Mouse (Mus musculus) limb, embryonic 14.5 days (tissue): Measurements from ENCODE around the gene Pxdc1. TPM values are rescaled to one million over a fixed set of nuclear protein-coding genes. Genes with fewer than 3 reads are reported as not detected.

Source experiments
- ATAC-seq: fragments of 200-750 bp; cut with Nextera tagmentation; 2 replicates; pipeline ENCODE4 v1.8.0; 2017; ENCODE audit warnings: low read depth, moderate number of reproducible peaks, moderate TSS enrichment; ENCODE audit not compliant: low FRiP score
- DNase-seq: peaks from one replicate; pipeline ENCODE4 v3.0.0-alpha.2; 2015; ENCODE audit warnings: low spot score
- H3K27ac ChIP-seq: fragments of 300-500 bp; sonication (generic); replicated peaks from 2 replicates; pipeline ENCODE4 v1.5.1; 2014; ENCODE audit warnings: low read depth, mild to moderate bottlenecking, low read length, moderate library complexity, mixed read lengths
- H3K27me3 ChIP-seq: fragments of 300-500 bp; sonication (generic); 2 replicates; pipeline ENCODE4 v1.6.1; 2014; ENCODE audit warnings: low read length, mixed read lengths; ENCODE audit not compliant: control insufficient read depth, insufficient read depth
- H3K36me3 ChIP-seq: fragments of 300-500 bp; sonication (generic); 2 replicates; pipeline ENCODE4 v1.6.1; 2014; ENCODE audit warnings: mild to moderate bottlenecking, low read length, moderate library complexity, mixed read lengths; ENCODE audit not compliant: control insufficient read depth, insufficient read depth
- H3K4me1 ChIP-seq: fragments of 300-500 bp; sonication (generic); 2 replicates; pipeline ENCODE4 v1.6.1; 2014; ENCODE audit warnings: antibody characterized with exemption, low read length, mixed read lengths; ENCODE audit not compliant: control insufficient read depth, insufficient read depth
- H3K4me2 ChIP-seq: fragments of 300-500 bp; sonication (generic); replicated peaks from 2 replicates; pipeline ENCODE4 v1.6.1; 2014; ENCODE audit warnings: low read depth, mild to moderate bottlenecking, low read length, moderate library complexity; ENCODE audit not compliant: severe bottlenecking
- H3K4me3 ChIP-seq: fragments of 300-500 bp; sonication (generic); replicated peaks from 2 replicates; pipeline ENCODE4 v1.5.1; 2014; ENCODE audit warnings: low read length
- H3K9ac ChIP-seq: fragments of 300-500 bp; sonication (generic); 2 replicates; pipeline ENCODE4 v1.6.1; 2014; ENCODE audit warnings: mild to moderate bottlenecking, low read depth, low read length, moderate library complexity; ENCODE audit not compliant: severe bottlenecking
- H3K9me3 ChIP-seq: fragments of 300-500 bp; sonication (generic); 2 replicates; pipeline ENCODE4 v1.6.1; 2016; ENCODE audit warnings: low read length; ENCODE audit not compliant: control insufficient read depth
- POLR2A ChIP-seq: fragments of 200-500 bp; IDR thresholded peaks from 2 replicates; pipeline ENCODE4 v1.8.0; 2012; ENCODE audit warnings: inconsistent platforms, mild to moderate bottlenecking, moderate library complexity, borderline replicate concordance; ENCODE audit not compliant: insufficient read depth, insufficient read length; ENCODE audit errors: extremely low read depth
- WGBS: fragments of 180-500 bp; shearing (Covaris S2); extraction: QIAGEN DNeasy Blood & Tissue Kit; methylation state at CpG from one replicate; pipeline ENCODE4 v1.1.7; 2014; 5-methylcytosine and 5-hydroxymethylcytosine counted together
- polyA plus RNA-seq, 2 experiments: library from polyadenylated mRNA; depleted of rRNA in 1 of 2; stranded (reverse) in 1 of 2; unstranded in 1 of 2; fragments of >200 nt; fragmentation: Nextera tagmentation in 1 of 2; extraction: Ambion mirVana in 1 of 2; gene quantifications; 2 replicates each; pipeline versions ENCODE4 v1.2.1 to v1.2.3; 2012 to 2014

Pxdc1 gene
- polyA plus RNA-seq, 2 experiments = 24.0 to 27.7 TPM

DNA sequence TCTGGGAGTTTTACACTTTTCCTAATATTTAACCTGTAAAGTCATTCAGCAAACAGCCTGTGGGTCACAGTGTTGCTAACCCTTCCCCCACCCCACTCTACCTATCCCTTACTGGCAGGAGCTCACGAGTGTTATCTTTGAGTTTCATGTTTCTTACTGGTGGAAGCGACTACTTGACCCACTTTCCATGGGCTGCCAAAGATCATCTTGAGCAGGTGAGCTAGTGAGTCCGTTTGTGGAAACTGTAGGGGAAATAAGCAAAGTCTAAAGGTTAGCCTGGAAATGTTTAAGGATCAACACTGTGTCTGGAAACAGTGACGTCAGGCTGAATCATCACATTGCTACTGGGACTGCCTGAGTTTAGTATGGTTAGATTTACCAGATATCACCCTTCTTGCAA, 6.2 kb upstream of the Pxdc1 start:
- no peaks in the 10 kb centered on the region for H3K4me1 ChIP-seq
- H3K27ac ChIP-seq = no peak overlapping the region
- no peaks in the 10 kb centered on the region for H3K27me3 ChIP-seq
- H3K36me3 ChIP-seq = no peaks in the 10 kb centered on the region
- no peak overlapping the region for H3K4me3 ChIP-seq
- H3K9ac ChIP-seq = no peak overlapping the region
- TF ChIP-seq POLR2A = no peak
- no peak overlapping the region for H3K4me2 ChIP-seq
- no peak for ATAC-seq
- WGBS = 59% methylated on average over 4 of the region's 4 CpGs
- DNase-seq = no peak
- H3K9me3 ChIP-seq = no peaks in the 10 kb centered on the region

DNA sequence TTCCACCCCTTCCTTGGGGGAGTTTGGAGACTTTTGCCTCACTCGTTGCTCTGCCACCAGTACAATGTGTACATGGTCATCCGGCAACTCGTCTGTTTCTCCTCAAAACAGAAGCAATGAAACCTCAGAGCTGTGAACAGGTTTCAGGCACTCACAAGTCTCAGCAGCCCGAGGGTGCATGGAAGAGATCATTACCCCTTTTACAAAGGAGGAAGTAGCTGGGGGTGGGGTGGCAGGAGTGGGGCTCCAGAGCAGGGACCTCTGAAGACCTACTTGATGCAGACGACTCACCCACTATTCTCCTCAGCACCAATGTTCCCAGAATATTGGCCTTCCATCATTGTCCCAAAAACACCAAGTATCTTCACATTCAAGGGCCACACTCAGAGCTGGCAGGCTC, 3.1 kb upstream of the Pxdc1 start:
- Histone ChIP-seq H3K4me2 (no peak overlapping the region), H3K9ac (no peak overlapping the region), H3K9me3 (no peaks in the 10 kb centered on the region), H3K36me3 (no peaks in the 10 kb centered on the region), H3K4me3 (no peak overlapping the region), H3K4me1 (0 out of 2 replicates have a peak, but pooled peaks cover 3% of the 10 kb centered on the region), H3K27me3 (peaks cover 5% of the 10 kb centered on the region), H3K27ac (no peak overlapping the region)
- WGBS = 76% methylated on average over 5 of the region's 5 CpGs
- TF ChIP-seq POLR2A = no peak
- ATAC-seq (no peak), DNase-seq (no peak)

DNA sequence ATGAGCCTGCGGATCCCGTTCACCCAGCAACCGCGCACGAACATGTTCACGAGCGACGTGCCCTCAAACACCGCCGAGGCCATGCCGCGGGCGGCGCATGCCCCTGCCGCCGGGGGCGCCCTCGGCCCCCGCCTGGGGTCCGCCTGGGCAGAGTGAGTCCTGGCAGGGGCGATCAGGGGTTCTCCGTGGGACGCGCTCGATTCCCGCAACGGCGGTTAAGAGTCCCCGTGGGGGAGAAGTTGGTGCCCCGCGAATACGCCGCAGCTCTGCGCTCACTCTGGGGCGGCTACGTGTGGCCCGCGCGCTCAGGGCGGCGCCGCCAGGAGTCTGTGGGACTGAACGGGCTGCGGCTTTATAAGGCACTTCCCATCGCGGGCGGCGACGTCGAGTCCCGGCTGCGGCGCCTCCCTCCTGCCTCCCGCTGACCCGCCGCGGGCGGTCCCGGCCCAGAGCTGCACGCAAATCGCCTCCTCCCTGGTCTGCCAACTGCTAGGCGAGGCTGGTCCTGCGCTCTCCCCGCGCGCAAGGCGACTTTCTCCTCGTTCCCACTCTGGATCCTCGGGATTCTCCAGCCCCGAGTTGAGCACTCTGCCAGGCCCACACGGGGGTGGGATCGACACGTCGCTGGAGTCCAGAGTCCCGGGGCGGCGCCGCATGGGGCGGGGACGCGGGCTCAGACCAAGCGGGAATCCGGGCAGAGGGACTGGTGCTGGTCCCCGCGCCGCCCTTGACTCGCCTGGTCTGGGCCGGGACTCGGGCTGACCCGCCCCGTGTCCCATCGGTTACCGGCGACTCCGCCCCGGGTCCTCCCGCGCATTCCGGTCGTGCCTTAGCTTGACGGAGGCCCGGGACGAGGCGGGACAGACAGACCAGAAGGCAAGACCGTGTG, 689 bp downstream of the Pxdc1 start:
- Histone ChIP-seq H3K4me3 (peak overlapping the region; percentile 71), H3K9ac (peak overlapping the region; percentile 74), H3K27me3 (peaks cover 10% of the 10 kb centered on the region), H3K9me3 (no peaks in the 10 kb centered on the region), H3K4me1 (peaks cover 17% of the 10 kb centered on the region), H3K4me2 (peak overlapping the region; percentile 92), H3K27ac (peak overlapping the region; percentile 78), H3K36me3 (no peaks in the 10 kb centered on the region)
- WGBS = under 1% methylated on average over 97 of the region's 105 CpGs
- peak; percentile 60 for DNase-seq
- no peak for TF ChIP-seq POLR2A
- peak; percentile 76 for ATAC-seq

DNA sequence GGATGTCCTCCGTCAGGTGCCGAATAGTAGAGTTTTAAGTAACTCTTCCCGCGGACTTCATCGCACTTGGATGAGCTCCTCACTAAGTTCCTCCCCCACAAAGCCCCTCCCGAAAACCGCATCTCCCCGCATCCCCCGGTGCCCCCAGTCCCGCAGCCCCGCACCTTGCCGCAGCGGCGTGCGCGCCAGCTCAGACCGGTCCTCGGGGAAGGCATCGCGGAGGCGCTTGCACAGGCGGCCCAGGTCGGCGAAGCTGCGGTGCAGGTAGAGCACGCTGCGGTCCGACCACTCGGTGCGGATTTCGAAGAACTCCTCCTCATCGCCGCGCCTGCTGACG, 1.3 kb downstream of the Pxdc1 start:
- Histone ChIP-seq H3K27ac (peak overlapping the region; percentile 78; the same call in 1 of the 2 replicates), H3K27me3 (peaks cover 10% of the 10 kb centered on the region), H3K9ac (peak overlapping the region; percentile 74), H3K9me3 (no peaks in the 10 kb centered on the region), H3K4me1 (peaks cover 17% of the 10 kb centered on the region), H3K4me2 (peak overlapping the region; percentile 92), H3K36me3 (no peaks in the 10 kb centered on the region), H3K4me3 (peak overlapping the region; percentile 71)
- TF ChIP-seq POLR2A = 0 out of 2 replicates have a peak, but pooled peaks have one; percentile 7
- under 1% methylated on average over 34 of the region's 35 CpGs for WGBS
- DNase-seq (no peak), ATAC-seq (peak; percentile 15; the same call in 1 of the 2 replicates)

DNA sequence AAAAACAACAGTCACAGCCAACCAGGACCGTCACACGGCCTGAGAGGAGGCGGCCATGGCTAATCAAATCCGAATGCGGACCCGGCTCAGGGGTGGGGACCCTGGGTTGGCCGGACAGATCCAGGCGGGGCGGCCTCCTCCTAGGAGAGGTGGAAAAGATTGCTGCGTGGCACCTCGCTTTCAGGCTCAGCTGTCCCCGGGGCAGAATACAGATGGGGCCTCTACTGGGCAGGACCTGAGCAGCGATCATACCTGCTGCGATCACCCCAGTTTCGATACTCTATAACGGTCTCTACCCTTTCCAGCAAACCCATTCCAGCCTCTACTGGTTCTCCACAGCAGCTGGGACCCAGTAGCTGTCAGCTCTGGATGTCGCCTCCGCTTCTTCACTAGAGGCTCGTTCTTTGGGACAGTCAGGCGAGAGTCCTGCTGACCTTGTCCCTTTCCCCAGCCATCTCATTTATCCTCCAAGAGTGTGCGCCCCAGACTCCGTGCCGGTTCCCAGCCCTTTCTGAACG, 1.8 kb downstream of the Pxdc1 start:
- Histone ChIP-seq H3K36me3 (no peaks in the 10 kb centered on the region), H3K27me3 (peaks cover 10% of the 10 kb centered on the region), H3K9ac (peak overlapping the region; percentile 74), H3K4me1 (peaks cover 17% of the 10 kb centered on the region), H3K9me3 (no peaks in the 10 kb centered on the region), H3K4me2 (peak overlapping the region; percentile 92), H3K27ac (peak overlapping the region; percentile 78; the same call in 1 of the 2 replicates), H3K4me3 (peak overlapping the region; percentile 71)
- no peak for ATAC-seq
- TF ChIP-seq POLR2A = no peak
- WGBS = 2% methylated on average over 24 of the region's 24 CpGs
- DNase-seq = no peak
